Mouse (Mus musculus): Measurements from ENCODE around the gene Olfr1321. TPM values are rescaled to one million over a fixed set of nuclear protein-coding genes. Genes with fewer than 3 reads are reported as not detected.

Olfr1321 gene
- not detected for total RNA-seq (2023)

DNA sequence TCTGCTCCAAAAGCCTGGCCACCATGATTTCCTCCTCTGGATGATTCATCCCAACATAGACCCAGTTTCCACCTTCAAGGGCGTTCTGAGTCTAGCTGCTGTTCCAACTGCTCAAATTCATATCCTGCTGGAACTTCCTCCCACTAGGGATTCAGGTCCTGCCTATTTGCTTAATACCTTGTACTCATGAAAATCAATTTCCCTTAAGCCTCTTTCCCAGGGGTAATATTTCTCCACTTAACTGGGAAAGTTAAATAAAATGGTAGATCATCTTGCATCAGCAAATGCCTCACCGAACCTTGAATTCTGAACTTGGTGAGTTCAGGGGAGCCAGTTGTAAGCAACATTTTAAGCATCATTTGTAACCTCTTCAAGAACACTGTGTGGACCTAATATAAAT, at the start of gene Olfr1321:
TSS of gene Olfr1321 (minus strand) at position 101 of the 400 bp plus-strand sequence.

Other genes starting within 250 kb of the Olfr1321 start
- gene Olfr1320, start 62.7 kb downstream of the Olfr1321 start, total RNA-seq (2023), result not detected
- gene Igsf1, start 62.7 kb upstream of the Olfr1321 start, total RNA-seq (2023), result not detected
- gene Olfr1322, start 156.4 kb upstream of the Olfr1321 start, total RNA-seq (2023), result not detected

All from neutrophil, adult 83 days (primary cell).